Mouse (Mus musculus): ENCODE measurements at regions not wholly inside any gene's neighbourhood (a gene's known extent, or its start where the extent isn't known, plus 50 kb on each side); places are given as distances from the start of the nearest gene placed in this dataset. TPM values are rescaled to one million over a fixed set of nuclear protein-coding genes. Genes with fewer than 3 reads are reported as not detected.
"Not testable (repeated sequence)": the region's sequence is repeated elsewhere in the genome, so short reads cannot be mapped to it uniquely, and the experiment has no call there.

DNA sequence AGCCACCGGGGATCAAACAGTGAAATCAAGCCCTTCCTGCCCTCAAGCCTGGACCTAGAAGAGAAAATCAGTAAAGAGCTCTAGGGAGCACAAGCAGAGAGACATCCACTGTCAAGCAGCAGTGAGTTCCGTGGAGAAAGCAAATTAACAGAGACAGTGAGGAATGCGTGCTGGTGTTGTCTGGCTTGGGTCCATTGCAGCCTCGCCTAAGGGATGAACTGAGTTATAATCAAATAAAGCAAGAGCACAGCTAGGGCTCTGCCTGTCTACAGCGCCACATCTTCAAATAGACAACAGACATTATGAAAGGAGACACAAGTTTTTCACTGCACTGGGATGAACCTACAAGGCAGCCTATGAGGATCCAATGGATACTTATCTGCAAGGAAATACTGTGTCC, 62.3 kb upstream of the Xcl1 start:
- Histone ChIP-seq H3K4me2 (ENCODE audit: low read depth, low read length) (no peak overlapping the region), H3K9ac (ENCODE audit: low read length) (no peak overlapping the region), H3K4me1 (replicated peaks; ENCODE audit: control insufficient read depth, insufficient read depth, low read length) (no peaks in the 10 kb centered on the region), H3K4me3 (ENCODE audit: low read length) (no peak overlapping the region), H3K27ac (ENCODE audit: low read length) (no peak overlapping the region), H3K36me3 (ENCODE audit: control insufficient read depth, insufficient read depth, low read length) (no peaks in the 10 kb centered on the region), H3K27me3 (ENCODE audit: control insufficient read depth, insufficient read depth, low read depth, low read length) (no peaks in the 10 kb centered on the region), H3K9me3 (ENCODE audit: control insufficient read depth, low read length) (no peaks in the 10 kb centered on the region)
- 44% methylated on average over 5 of the region's 5 CpGs for WGBS
- peak; percentile 31; the same call in 1 of the 2 replicates for ATAC-seq (ENCODE audit: low read depth)

DNA sequence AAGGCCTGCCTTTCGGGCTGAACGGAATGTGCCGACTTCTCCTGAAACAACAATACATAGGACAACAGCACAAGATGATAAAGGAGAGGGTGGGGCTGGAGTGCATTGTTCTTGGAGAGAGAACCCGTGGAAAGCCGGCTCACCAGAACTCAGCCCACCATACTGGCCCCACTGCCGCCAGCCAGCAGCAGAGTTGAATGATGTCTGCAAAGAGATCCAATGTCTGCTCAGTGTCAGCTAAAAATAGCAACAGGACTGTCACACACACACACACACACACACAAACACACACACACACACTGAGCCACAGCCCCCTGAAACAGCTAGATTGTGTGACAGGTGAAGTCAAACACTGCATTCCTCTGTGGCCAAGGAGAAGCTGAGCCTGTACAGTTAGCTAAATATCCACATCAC, 58.9 kb upstream of the Xcl1 start:
- Histone ChIP-seq H3K4me1 (replicated peaks; ENCODE audit: control insufficient read depth, insufficient read depth, low read length) (no peaks in the 10 kb centered on the region), H3K27ac (ENCODE audit: low read length) (no peak overlapping the region), H3K9ac (ENCODE audit: low read length) (no peak overlapping the region), H3K9me3 (ENCODE audit: control insufficient read depth, low read length) (no peaks in the 10 kb centered on the region), H3K4me3 (ENCODE audit: low read length) (no peak overlapping the region), H3K4me2 (ENCODE audit: low read depth, low read length) (no peak overlapping the region), H3K27me3 (ENCODE audit: control insufficient read depth, insufficient read depth, low read depth, low read length) (no peaks in the 10 kb centered on the region), H3K36me3 (ENCODE audit: control insufficient read depth, insufficient read depth, low read length) (no peaks in the 10 kb centered on the region)
- ATAC-seq (ENCODE audit: low read depth) = peak; percentile 47; the same call in 1 of the 2 replicates
- WGBS = 14% methylated on average over 6 of the region's 6 CpGs

DNA sequence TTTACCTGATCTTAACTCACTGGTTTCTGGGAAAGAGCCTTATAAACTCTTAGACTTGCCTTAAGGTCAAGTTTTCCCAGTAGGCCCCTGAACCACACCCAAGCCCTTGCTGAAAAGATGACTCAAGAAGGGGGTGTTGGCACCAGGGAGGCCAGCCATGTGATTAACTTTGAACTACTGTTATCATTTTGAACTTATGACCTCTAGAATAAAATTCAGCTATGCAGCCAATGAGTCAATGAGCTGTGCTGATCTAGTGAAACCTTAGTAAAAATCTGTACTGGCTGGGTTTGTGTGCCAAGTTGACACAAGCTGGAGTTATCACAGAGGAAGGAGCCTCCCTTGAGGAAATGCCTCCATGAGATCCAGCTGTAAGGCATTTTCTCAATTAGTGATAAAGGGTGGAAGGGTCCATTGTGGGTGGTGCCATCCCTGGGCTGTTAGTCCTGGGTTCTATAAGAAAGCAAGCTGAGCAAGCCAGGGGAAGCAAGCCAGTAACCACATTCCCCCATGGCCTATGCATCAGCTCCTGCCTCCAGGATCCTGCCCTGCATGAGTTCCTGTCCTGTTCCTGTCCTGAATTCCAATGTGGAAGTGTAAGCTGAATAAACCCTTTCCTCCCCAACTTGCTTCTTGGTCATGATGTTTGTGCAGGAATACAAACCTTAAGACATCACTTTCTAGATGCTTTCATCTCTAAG, 58.0 kb upstream of the Xcl1 start:
- not testable (repeated sequence) for H3K27me3 ChIP-seq (ENCODE audit: control insufficient read depth, insufficient read depth, low read depth, low read length); ATAC-seq (ENCODE audit: low read depth); H3K36me3 ChIP-seq (ENCODE audit: control insufficient read depth, insufficient read depth, low read length); H3K9me3 ChIP-seq (ENCODE audit: control insufficient read depth, low read length); H3K27ac ChIP-seq (ENCODE audit: low read length); H3K4me3 ChIP-seq (ENCODE audit: low read length); H3K4me2 ChIP-seq (ENCODE audit: low read depth, low read length); H3K9ac ChIP-seq (ENCODE audit: low read length); H3K4me1 ChIP-seq (replicated peaks; ENCODE audit: control insufficient read depth, insufficient read depth, low read length)

DNA sequence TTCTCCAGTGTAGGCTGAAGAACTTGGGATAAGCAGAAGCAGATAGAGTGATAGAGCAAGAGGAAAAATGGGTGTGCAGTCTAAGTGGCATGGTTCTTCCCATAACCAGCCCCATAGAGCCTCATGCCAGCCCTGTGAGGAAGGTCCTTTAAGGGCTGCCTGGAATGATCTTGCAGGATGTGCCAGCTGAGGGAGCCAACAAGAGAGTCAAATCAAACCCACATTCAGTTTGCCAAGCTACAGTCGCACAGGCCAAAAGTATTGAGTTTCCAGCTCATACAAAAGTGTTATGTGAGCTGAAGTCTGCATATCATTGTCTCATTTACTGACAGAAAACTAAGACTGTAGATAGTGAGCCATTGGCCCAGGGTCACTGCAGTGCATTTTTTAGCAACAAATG, 53.7 kb upstream of the Xcl1 start:
- H3K27me3 ChIP-seq (ENCODE audit: control insufficient read depth, insufficient read depth, low read depth, low read length) = no peaks in the 10 kb centered on the region
- H3K27ac ChIP-seq (ENCODE audit: low read length) = no peak overlapping the region
- no peak for ATAC-seq (ENCODE audit: low read depth)
- H3K9ac ChIP-seq (ENCODE audit: low read length) = no peak overlapping the region
- H3K4me3 ChIP-seq (ENCODE audit: low read length) = no peak overlapping the region
- no peak overlapping the region for H3K4me2 ChIP-seq (ENCODE audit: low read depth, low read length)
- no peaks in the 10 kb centered on the region for H3K4me1 ChIP-seq (replicated peaks; ENCODE audit: control insufficient read depth, insufficient read depth, low read length)
- 83% methylated on average over 1 of the region's 1 CpGs for WGBS
- H3K36me3 ChIP-seq (ENCODE audit: control insufficient read depth, insufficient read depth, low read length) = no peaks in the 10 kb centered on the region
- H3K9me3 ChIP-seq (ENCODE audit: control insufficient read depth, low read length) = no peaks in the 10 kb centered on the region; the same call in 1 of the 2 replicates

DNA sequence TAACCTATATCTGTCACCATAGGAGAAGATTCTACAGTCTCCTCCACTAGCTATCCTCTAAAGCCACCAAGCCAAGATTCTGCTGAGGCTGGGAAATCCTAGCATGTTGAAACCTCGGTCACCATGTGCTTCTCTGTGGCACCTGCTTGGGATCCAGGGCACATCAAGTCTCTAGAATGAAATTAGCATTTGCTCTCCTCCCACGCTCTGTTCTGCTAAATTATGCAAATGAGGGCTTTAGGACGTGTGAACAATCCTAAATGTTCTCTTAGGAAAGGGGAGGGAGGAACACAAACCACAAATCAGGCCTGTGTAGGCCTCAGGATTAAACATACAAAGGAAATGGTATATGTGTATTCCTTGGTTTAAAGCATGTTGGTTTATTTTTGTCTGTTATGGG, 52.9 kb upstream of the Xcl1 start:
- Histone ChIP-seq H3K36me3 (ENCODE audit: control insufficient read depth, insufficient read depth, low read length) (no peaks in the 10 kb centered on the region), H3K4me3 (ENCODE audit: low read length) (no peak overlapping the region), H3K4me1 (replicated peaks; ENCODE audit: control insufficient read depth, insufficient read depth, low read length) (no peaks in the 10 kb centered on the region), H3K9ac (ENCODE audit: low read length) (no peak overlapping the region), H3K27ac (ENCODE audit: low read length) (no peak overlapping the region), H3K9me3 (ENCODE audit: control insufficient read depth, low read length) (no peaks in the 10 kb centered on the region; the same call in 1 of the 2 replicates), H3K27me3 (ENCODE audit: control insufficient read depth, insufficient read depth, low read depth, low read length) (no peaks in the 10 kb centered on the region), H3K4me2 (ENCODE audit: low read depth, low read length) (no peak overlapping the region)
- 66% methylated on average over 3 of the region's 3 CpGs for WGBS
- no peak for ATAC-seq (ENCODE audit: low read depth)

DNA sequence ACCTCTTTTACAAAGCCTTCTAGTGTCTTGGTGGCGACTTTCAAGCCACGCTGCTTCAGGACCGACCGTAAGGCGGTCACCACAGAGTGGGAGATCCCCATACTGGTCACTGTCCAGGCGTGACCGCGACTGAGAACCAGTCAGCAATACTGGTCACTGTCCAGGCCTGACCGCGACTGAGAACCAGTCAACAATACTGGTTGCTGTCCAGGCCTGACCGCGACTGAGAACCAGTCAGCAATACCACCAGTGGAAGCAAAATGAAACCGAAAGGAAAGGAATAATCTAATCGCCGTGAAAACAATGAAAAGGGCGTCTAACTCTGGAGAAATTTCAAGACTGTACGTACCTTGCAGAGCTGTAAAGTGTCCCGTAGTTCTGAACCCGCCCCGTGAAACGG, 50.2 kb upstream of the Xcl1 start:
- H3K4me1 ChIP-seq (replicated peaks; ENCODE audit: control insufficient read depth, insufficient read depth, low read length); H3K27ac ChIP-seq (ENCODE audit: low read length); ATAC-seq (ENCODE audit: low read depth); H3K4me3 ChIP-seq (ENCODE audit: low read length); H3K9me3 ChIP-seq (ENCODE audit: control insufficient read depth, low read length); H3K4me2 ChIP-seq (ENCODE audit: low read depth, low read length); H3K9ac ChIP-seq (ENCODE audit: low read length); H3K36me3 ChIP-seq (ENCODE audit: control insufficient read depth, insufficient read depth, low read length); H3K27me3 ChIP-seq (ENCODE audit: control insufficient read depth, insufficient read depth, low read depth, low read length): not testable (repeated sequence)
- WGBS = 93% methylated on average over 21 of the region's 21 CpGs

Small RNA genes lying in the stretch of these regions (microRNA-seq; reads per million reads assigned to microRNA genes)
- gene Gm26042 = not detected
